Mouse (Mus musculus): ENCODE measurements at regions not wholly inside any gene's neighbourhood (a gene's known extent, or its start where the extent isn't known, plus 50 kb on each side); places are given as distances from the start of the nearest gene placed in this dataset.
"Not testable (repeated sequence)": the region's sequence is repeated elsewhere in the genome, so short reads cannot be mapped to it uniquely, and the experiment has no call there.

GRCm38 (mm10) chr1:7671566-7671965 is 2863.9 kb downstream of the Gm37988 start:
- Histone ChIP-seq H3K36me3 (ENCODE audit: control insufficient read depth, insufficient read depth, low read length) (no peaks in the 10 kb centered on the region), H3K4me2 (ENCODE audit: low read length) (no peak overlapping the region), H3K27me3 (ENCODE audit: control insufficient read depth, insufficient read depth, low read depth, low read length) (no peaks in the 10 kb centered on the region), H3K4me1 (ENCODE audit: control insufficient read depth, insufficient read depth, low read length) (no peaks in the 10 kb centered on the region), H3K9me3 (replicated peaks; ENCODE audit: control insufficient read depth, low read length, poor library complexity, severe bottlenecking) (no peaks in the 10 kb centered on the region), H3K27ac (ENCODE audit: low read length) (no peak overlapping the region), H3K9ac (ENCODE audit: low read depth, low read length) (no peak overlapping the region), H3K4me3 (ENCODE audit: low read depth, low read length) (no peak overlapping the region)
- ATAC-seq, result no peak

GRCm38 (mm10) chr1:7709206-7709605 is 2901.5 kb downstream of the Gm37988 start:
- not testable (repeated sequence) for H3K9ac ChIP-seq (ENCODE audit: low read depth, low read length); H3K9me3 ChIP-seq (replicated peaks; ENCODE audit: control insufficient read depth, low read length, poor library complexity, severe bottlenecking); H3K4me1 ChIP-seq (ENCODE audit: control insufficient read depth, insufficient read depth, low read length); H3K36me3 ChIP-seq (ENCODE audit: control insufficient read depth, insufficient read depth, low read length); H3K4me3 ChIP-seq (ENCODE audit: low read depth, low read length); H3K27ac ChIP-seq (ENCODE audit: low read length); H3K4me2 ChIP-seq (ENCODE audit: low read length); H3K27me3 ChIP-seq (ENCODE audit: control insufficient read depth, insufficient read depth, low read depth, low read length); ATAC-seq
- 87% methylated on average over 6 of the region's 6 CpGs for WGBS

- no peak for ATAC-seq
- no peaks in the 10 kb centered on the region for H3K4me1 ChIP-seq (ENCODE audit: control insufficient read depth, insufficient read depth, low read length)
- no peak overlapping the region for H3K27ac ChIP-seq (ENCODE audit: low read length)
- H3K4me3 ChIP-seq (ENCODE audit: low read depth, low read length), result no peak overlapping the region
- H3K9ac ChIP-seq (ENCODE audit: low read depth, low read length), result no peak overlapping the region
- H3K27me3 ChIP-seq (ENCODE audit: control insufficient read depth, insufficient read depth, low read depth, low read length), result no peaks in the 10 kb centered on the region
- no peaks in the 10 kb centered on the region for H3K9me3 ChIP-seq (replicated peaks; ENCODE audit: control insufficient read depth, low read length, poor library complexity, severe bottlenecking)
- WGBS, result 60% methylated on average over 1 of the region's 1 CpGs
- H3K36me3 ChIP-seq (ENCODE audit: control insufficient read depth, insufficient read depth, low read length), result no peaks in the 10 kb centered on the region
- H3K4me2 ChIP-seq (ENCODE audit: low read length), result no peak overlapping the region
Observed at GRCm38 (mm10) chr1:7732725-7733124, 2925.0 kb downstream of the Gm37988 start.

GRCm38 (mm10) chr1:7737331-7737730 is 2929.6 kb downstream of the Gm37988 start:
- H3K4me3 ChIP-seq (ENCODE audit: low read depth, low read length), result no peak overlapping the region
- ATAC-seq, result no peak
- H3K4me2 ChIP-seq (ENCODE audit: low read length), result no peak overlapping the region
- no peaks in the 10 kb centered on the region for H3K9me3 ChIP-seq (replicated peaks; ENCODE audit: control insufficient read depth, low read length, poor library complexity, severe bottlenecking)
- no peaks in the 10 kb centered on the region for H3K4me1 ChIP-seq (ENCODE audit: control insufficient read depth, insufficient read depth, low read length)
- whole genome bisulfite sequencing, result 91% methylated on average over 4 of the region's 4 CpGs
- H3K36me3 ChIP-seq (ENCODE audit: control insufficient read depth, insufficient read depth, low read length), result no peaks in the 10 kb centered on the region
- no peak overlapping the region for H3K9ac ChIP-seq (ENCODE audit: low read depth, low read length)
- no peak overlapping the region for H3K27ac ChIP-seq (ENCODE audit: low read length)
- no peaks in the 10 kb centered on the region for H3K27me3 ChIP-seq (ENCODE audit: control insufficient read depth, insufficient read depth, low read depth, low read length)

GRCm38 (mm10) chr1:7745887-7746286 is 2938.2 kb downstream of the Gm37988 start:
- Histone ChIP-seq H3K36me3 (ENCODE audit: control insufficient read depth, insufficient read depth, low read length) (no peaks in the 10 kb centered on the region), H3K27me3 (ENCODE audit: control insufficient read depth, insufficient read depth, low read depth, low read length) (no peaks in the 10 kb centered on the region), H3K4me1 (ENCODE audit: control insufficient read depth, insufficient read depth, low read length) (no peaks in the 10 kb centered on the region), H3K27ac (ENCODE audit: low read length) (no peak overlapping the region), H3K4me3 (ENCODE audit: low read depth, low read length) (no peak overlapping the region), H3K9me3 (replicated peaks; ENCODE audit: control insufficient read depth, low read length, poor library complexity, severe bottlenecking) (no peaks in the 10 kb centered on the region), H3K4me2 (ENCODE audit: low read length) (no peak overlapping the region), H3K9ac (ENCODE audit: low read depth, low read length) (no peak overlapping the region)
- WGBS, result 88% methylated on average over 5 of the region's 5 CpGs
- ATAC-seq, result no peak

- no peak overlapping the region for H3K4me2 ChIP-seq (ENCODE audit: low read length)
- ATAC-seq, result no peak
- no peak overlapping the region for H3K4me3 ChIP-seq (ENCODE audit: low read depth, low read length)
- H3K36me3 ChIP-seq (ENCODE audit: control insufficient read depth, insufficient read depth, low read length), result no peaks in the 10 kb centered on the region
- peaks cover 7% of the 10 kb centered on the region; the same call in 1 of the 2 replicates for H3K4me1 ChIP-seq (ENCODE audit: control insufficient read depth, insufficient read depth, low read length)
- no peaks in the 10 kb centered on the region for H3K9me3 ChIP-seq (replicated peaks; ENCODE audit: control insufficient read depth, low read length, poor library complexity, severe bottlenecking)
- no peak overlapping the region for H3K27ac ChIP-seq (ENCODE audit: low read length)
- no peaks in the 10 kb centered on the region for H3K27me3 ChIP-seq (ENCODE audit: control insufficient read depth, insufficient read depth, low read depth, low read length)
- no peak overlapping the region for H3K9ac ChIP-seq (ENCODE audit: low read depth, low read length)
- WGBS, result 24% methylated on average over 1 of the region's 1 CpGs
Observed at GRCm38 (mm10) chr1:7776720-7777119, 2969.0 kb downstream of the Gm37988 start.

GRCm38 (mm10) chr1:7777191-7778044 is 2969.7 kb downstream of the Gm37988 start:
- H3K4me2 ChIP-seq (ENCODE audit: low read length), result peak overlapping the region; percentile 17; the same call in 1 of the 2 replicates
- 8% methylated on average over 11 of the region's 11 CpGs for WGBS

GRCm38 (mm10) chr1:7778045-7778565 is 2970.4 kb downstream of the Gm37988 start:
- H3K9ac ChIP-seq (ENCODE audit: low read depth, low read length); H3K9me3 ChIP-seq (replicated peaks; ENCODE audit: control insufficient read depth, low read length, poor library complexity, severe bottlenecking); ATAC-seq; H3K36me3 ChIP-seq (ENCODE audit: control insufficient read depth, insufficient read depth, low read length); H3K4me1 ChIP-seq (ENCODE audit: control insufficient read depth, insufficient read depth, low read length); H3K27ac ChIP-seq (ENCODE audit: low read length); H3K27me3 ChIP-seq (ENCODE audit: control insufficient read depth, insufficient read depth, low read depth, low read length); H3K4me2 ChIP-seq (ENCODE audit: low read length); H3K4me3 ChIP-seq (ENCODE audit: low read depth, low read length): not testable (repeated sequence)
- WGBS, result 31% methylated on average over 5 of the region's 5 CpGs

More at GRCm38 (mm10) chr1:7777191-7778044, 2969.7 kb downstream of the Gm37988 start:
- Histone ChIP-seq H3K36me3 (ENCODE audit: control insufficient read depth, insufficient read depth, low read length) (no peaks in the 10 kb centered on the region), H3K27ac (ENCODE audit: low read length) (no peak overlapping the region), H3K4me1 (ENCODE audit: control insufficient read depth, insufficient read depth, low read length) (peaks cover 7% of the 10 kb centered on the region; the same call in 1 of the 2 replicates), H3K9ac (ENCODE audit: low read depth, low read length) (no peak overlapping the region), H3K4me3 (ENCODE audit: low read depth, low read length) (no peak overlapping the region), H3K27me3 (ENCODE audit: control insufficient read depth, insufficient read depth, low read depth, low read length) (no peaks in the 10 kb centered on the region), H3K9me3 (replicated peaks; ENCODE audit: control insufficient read depth, low read length, poor library complexity, severe bottlenecking) (no peaks in the 10 kb centered on the region)
- peak; percentile 73 for ATAC-seq

GRCm38 (mm10) chr1:7778657-7779056 is 2971.0 kb downstream of the Gm37988 start:
- WGBS, result 55% methylated on average over 2 of the region's 2 CpGs
- peaks cover 7% of the 10 kb centered on the region; the same call in 1 of the 2 replicates for H3K4me1 ChIP-seq (ENCODE audit: control insufficient read depth, insufficient read depth, low read length)
- H3K9me3 ChIP-seq (replicated peaks; ENCODE audit: control insufficient read depth, low read length, poor library complexity, severe bottlenecking), result no peaks in the 10 kb centered on the region
- H3K27ac ChIP-seq (ENCODE audit: low read length), result no peak overlapping the region
- H3K36me3 ChIP-seq (ENCODE audit: control insufficient read depth, insufficient read depth, low read length), result no peaks in the 10 kb centered on the region
- no peak overlapping the region for H3K9ac ChIP-seq (ENCODE audit: low read depth, low read length)
- H3K4me3 ChIP-seq (ENCODE audit: low read depth, low read length), result no peak overlapping the region
- peak; percentile 72; the same call in 1 of the 2 replicates for ATAC-seq
- H3K27me3 ChIP-seq (ENCODE audit: control insufficient read depth, insufficient read depth, low read depth, low read length), result no peaks in the 10 kb centered on the region
- H3K4me2 ChIP-seq (ENCODE audit: low read length), result no peak overlapping the region

All from midbrain, embryonic 16.5 days (tissue).